13 mouse cellular contexts compared by ENCODE assay signal in genomic region chr4:133062286-133062685, GRCm38 (mm10).
"Had no signal": no experiment of that assay in that cellular context is flagged by ENCODE, and none has a peak within 500 bp of the region (broad histone marks: within the 10 kb centered on the region; RNA-seq: fewer than 3 reads in every experiment).

No protein-coding gene starts in this region.

- H3K4me3 ChIP-seq: layer of hippocampus, adult 2 months; liver, embryonic 15.5 days; neural tube, embryonic 12.5 days had no signal

- H3K27ac ChIP-seq: layer of hippocampus, adult 2 months; liver, embryonic 15.5 days; neural tube, embryonic 12.5 days; stomach, postnatal 0 days had no signal

- H3K4me2 ChIP-seq: liver, embryonic 11.5 days; liver, embryonic 15.5 days; neural tube, embryonic 12.5 days had no signal

- H3K9me3 ChIP-seq: liver, embryonic 15.5 days; neural tube, embryonic 12.5 days had no signal

- DNase-seq: kidney, postnatal 10 days; kidney, postnatal 4 days; lung, adult 2 months; lung, postnatal 36 days; midbrain, embryonic 14.5 days; thymus, adult 2 months; thymus, postnatal 25 days had no signal

- ATAC-seq: lung, postnatal 0 days had no signal

- H3K9ac ChIP-seq: liver, embryonic 15.5 days; neural tube, embryonic 12.5 days had no signal

- H3K27me3 ChIP-seq: liver, embryonic 15.5 days; neural tube, embryonic 12.5 days had no signal
